Mouse (Mus musculus): ENCODE results near the gene Inafm1. TPM values are rescaled to one million over a fixed set of nuclear protein-coding genes. Genes with fewer than 3 reads are reported as not detected.

Inafm1 gene
- polyA plus RNA-seq, 1 experiment from 2014 or later: 16.4 TPM

- peak; percentile 76 for ATAC-seq (ENCODE audit: low FRiP score, low TSS enrichment)
Observed at GRCm38 (mm10) chr7:16285450-16286025, 12.1 kb upstream of the Inafm1 start.

GRCm38 (mm10) chr7:16284904-16285303 lies 11.5 kb upstream of the Inafm1 start:
- Histone ChIP-seq H3K27me3 (ENCODE audit: insufficient read depth, low read length) (no peaks in the 10 kb centered on the region), H3K4me1 (ENCODE audit: insufficient read depth, low read length) (peaks cover 11% of the 10 kb centered on the region; the same call in 1 of the 2 replicates), H3K9me3 (ENCODE audit: low read length) (no peaks in the 10 kb centered on the region), H3K27ac (ENCODE audit: low read length) (peak overlapping the region; percentile 84), H3K4me2 (replicated peaks; ENCODE audit: low read depth, low read length) (peak overlapping the region; percentile 82), H3K4me3 (ENCODE audit: low read length) (peak overlapping the region; percentile 76), H3K9ac (replicated peaks; ENCODE audit: low read length) (peak overlapping the region; percentile 55), H3K36me3 (ENCODE audit: insufficient read depth, low read length) (peaks cover 40% of the 10 kb centered on the region)
- no peak for ATAC-seq (ENCODE audit: low FRiP score, low TSS enrichment)
- WGBS: 54% methylated on average over 9 of the region's 9 CpGs

More at GRCm38 (mm10) chr7:16285450-16286025, 12.1 kb upstream of the Inafm1 start:
- H3K9ac ChIP-seq (replicated peaks; ENCODE audit: low read length): peak overlapping the region; percentile 55
- under 1% methylated on average over 14 of the region's 14 CpGs for WGBS
- no peaks in the 10 kb centered on the region for H3K9me3 ChIP-seq (ENCODE audit: low read length)
- peaks cover 11% of the 10 kb centered on the region; the same call in 1 of the 2 replicates for H3K4me1 ChIP-seq (ENCODE audit: insufficient read depth, low read length)
- H3K4me2 ChIP-seq (replicated peaks; ENCODE audit: low read depth, low read length): peak overlapping the region; percentile 82
- no peaks in the 10 kb centered on the region for H3K27me3 ChIP-seq (ENCODE audit: insufficient read depth, low read length)
- H3K36me3 ChIP-seq (ENCODE audit: insufficient read depth, low read length): peaks cover 34% of the 10 kb centered on the region
- H3K27ac ChIP-seq (ENCODE audit: low read length): peak overlapping the region; percentile 84
- peak overlapping the region; percentile 76 for H3K4me3 ChIP-seq (ENCODE audit: low read length)

GRCm38 (mm10) chr7:16284001-16284400 lies 10.6 kb upstream of the Inafm1 start:
- Histone ChIP-seq H3K9ac (replicated peaks; ENCODE audit: low read length) (no peak overlapping the region), H3K9me3 (ENCODE audit: low read length) (no peaks in the 10 kb centered on the region), H3K4me3 (ENCODE audit: low read length) (no peak overlapping the region), H3K27me3 (ENCODE audit: insufficient read depth, low read length) (no peaks in the 10 kb centered on the region), H3K27ac (ENCODE audit: low read length) (no peak overlapping the region), H3K4me2 (replicated peaks; ENCODE audit: low read depth, low read length) (no peak overlapping the region), H3K36me3 (ENCODE audit: insufficient read depth, low read length) (peaks cover 40% of the 10 kb centered on the region), H3K4me1 (ENCODE audit: insufficient read depth, low read length) (peaks cover 11% of the 10 kb centered on the region; the same call in 1 of the 2 replicates)
- ATAC-seq (ENCODE audit: low FRiP score, low TSS enrichment): no peak
- WGBS: 85% methylated on average over 8 of the region's 8 CpGs

- no peak overlapping the region for H3K27ac ChIP-seq (ENCODE audit: low read length)
- peaks cover 47% of the 10 kb centered on the region for H3K36me3 ChIP-seq (ENCODE audit: insufficient read depth, low read length)
- no peaks in the 10 kb centered on the region for H3K27me3 ChIP-seq (ENCODE audit: insufficient read depth, low read length)
- no peak overlapping the region for H3K9ac ChIP-seq (replicated peaks; ENCODE audit: low read length)
- no peak overlapping the region for H3K4me3 ChIP-seq (ENCODE audit: low read length)
- H3K4me2 ChIP-seq (replicated peaks; ENCODE audit: low read depth, low read length): no peak overlapping the region
- ATAC-seq (ENCODE audit: low FRiP score, low TSS enrichment): no peak
- no peaks in the 10 kb centered on the region for H3K9me3 ChIP-seq (ENCODE audit: low read length)
- 92% methylated on average over 13 of the region's 13 CpGs for WGBS
- peaks cover 11% of the 10 kb centered on the region; the same call in 1 of the 2 replicates for H3K4me1 ChIP-seq (ENCODE audit: insufficient read depth, low read length)
Observed at GRCm38 (mm10) chr7:16282334-16282733, 8.9 kb upstream of the Inafm1 start.

- no peak overlapping the region for H3K4me3 ChIP-seq (ENCODE audit: low read length)
- H3K36me3 ChIP-seq (ENCODE audit: insufficient read depth, low read length): peaks cover 54% of the 10 kb centered on the region
- no peaks in the 10 kb centered on the region for H3K27me3 ChIP-seq (ENCODE audit: insufficient read depth, low read length)
- 92% methylated on average over 11 of the region's 11 CpGs for WGBS
- no peaks in the 10 kb centered on the region for H3K9me3 ChIP-seq (ENCODE audit: low read length)
- H3K4me2 ChIP-seq (replicated peaks; ENCODE audit: low read depth, low read length): no peak overlapping the region
- H3K9ac ChIP-seq (replicated peaks; ENCODE audit: low read length): no peak overlapping the region
- ATAC-seq (ENCODE audit: low FRiP score, low TSS enrichment): no peak
- H3K4me1 ChIP-seq (ENCODE audit: insufficient read depth, low read length): peaks cover 11% of the 10 kb centered on the region; the same call in 1 of the 2 replicates
- no peak overlapping the region for H3K27ac ChIP-seq (ENCODE audit: low read length)
Observed at GRCm38 (mm10) chr7:16280721-16281120, 7.3 kb upstream of the Inafm1 start.

GRCm38 (mm10) chr7:16274922-16275890 lies 1.8 kb upstream of the Inafm1 start:
- Histone ChIP-seq H3K27me3 (ENCODE audit: insufficient read depth, low read length) (no peaks in the 10 kb centered on the region), H3K27ac (ENCODE audit: low read length) (no peak overlapping the region), H3K4me1 (ENCODE audit: insufficient read depth, low read length) (peaks cover 19% of the 10 kb centered on the region), H3K9ac (replicated peaks; ENCODE audit: low read length) (peak overlapping the region; percentile 87; the same call in 1 of the 2 replicates), H3K4me3 (ENCODE audit: low read length) (no peak overlapping the region), H3K9me3 (ENCODE audit: low read length) (no peaks in the 10 kb centered on the region), H3K36me3 (ENCODE audit: insufficient read depth, low read length) (peaks cover 25% of the 10 kb centered on the region), H3K4me2 (replicated peaks; ENCODE audit: low read depth, low read length) (no peak overlapping the region)
- WGBS: 82% methylated on average over 10 of the region's 10 CpGs
- no peak for ATAC-seq (ENCODE audit: low FRiP score, low TSS enrichment)

- ATAC-seq (ENCODE audit: low FRiP score, low TSS enrichment): peak; percentile 86
- Histone ChIP-seq H3K4me2 (replicated peaks; ENCODE audit: low read depth, low read length) (peak overlapping the region; percentile 73), H3K9me3 (ENCODE audit: low read length) (no peaks in the 10 kb centered on the region), H3K27me3 (ENCODE audit: insufficient read depth, low read length) (no peaks in the 10 kb centered on the region), H3K36me3 (ENCODE audit: insufficient read depth, low read length) (peaks cover 21% of the 10 kb centered on the region), H3K27ac (ENCODE audit: low read length) (peak overlapping the region; percentile 92), H3K4me1 (ENCODE audit: insufficient read depth, low read length) (peaks cover 19% of the 10 kb centered on the region), H3K9ac (replicated peaks; ENCODE audit: low read length) (peak overlapping the region; percentile 87), H3K4me3 (ENCODE audit: low read length) (peak overlapping the region; percentile 78)
- 2% methylated on average over 18 of the region's 18 CpGs for WGBS
Observed at GRCm38 (mm10) chr7:16273766-16274140, 336 bp upstream of the Inafm1 start.

- Histone ChIP-seq H3K4me2 (replicated peaks; ENCODE audit: low read depth, low read length) (peak overlapping the region; percentile 73), H3K9me3 (ENCODE audit: low read length) (no peaks in the 10 kb centered on the region), H3K4me1 (ENCODE audit: insufficient read depth, low read length) (peaks cover 19% of the 10 kb centered on the region), H3K4me3 (ENCODE audit: low read length) (peak overlapping the region; percentile 78), H3K27ac (ENCODE audit: low read length) (peak overlapping the region; percentile 92), H3K36me3 (ENCODE audit: insufficient read depth, low read length) (peaks cover 14% of the 10 kb centered on the region), H3K9ac (replicated peaks; ENCODE audit: low read length) (peak overlapping the region; percentile 87), H3K27me3 (ENCODE audit: insufficient read depth, low read length) (no peaks in the 10 kb centered on the region)
- WGBS: under 1% methylated on average over 45 of the region's 46 CpGs
- ATAC-seq (ENCODE audit: low FRiP score, low TSS enrichment): peak; percentile 79
Observed at GRCm38 (mm10) chr7:16272681-16273080, 736 bp downstream of the Inafm1 start.

- no peaks in the 10 kb centered on the region for H3K27me3 ChIP-seq (ENCODE audit: insufficient read depth, low read length)
- no peak overlapping the region for H3K4me2 ChIP-seq (replicated peaks; ENCODE audit: low read depth, low read length)
- no peak overlapping the region for H3K27ac ChIP-seq (ENCODE audit: low read length)
- ATAC-seq (ENCODE audit: low FRiP score, low TSS enrichment): no peak
- peaks cover 11% of the 10 kb centered on the region for H3K36me3 ChIP-seq (ENCODE audit: insufficient read depth, low read length)
- WGBS: 71% methylated on average over 1 of the region's 1 CpGs
- no peak overlapping the region for H3K9ac ChIP-seq (replicated peaks; ENCODE audit: low read length)
- no peak overlapping the region for H3K4me3 ChIP-seq (ENCODE audit: low read length)
- H3K4me1 ChIP-seq (ENCODE audit: insufficient read depth, low read length): peaks cover 19% of the 10 kb centered on the region
- no peaks in the 10 kb centered on the region for H3K9me3 ChIP-seq (ENCODE audit: low read length)
Observed at GRCm38 (mm10) chr7:16271139-16271538, 2.3 kb downstream of the Inafm1 start.

All from kidney, embryonic 16.5 days (tissue).